ENCODE assay signal across 9 mouse cellular contexts in genomic region chr13:21917480-21917879, GRCm38 (mm10). TPM values are rescaled to one million over a fixed set of nuclear protein-coding genes. Genes with fewer than 3 reads are reported as not detected.
DNase-seq lines count a peak whose midpoint lies in the region; ATAC-seq lines count a peak whose summit lies in the region.
"Had no signal": no experiment of that assay in that cellular context is flagged by ENCODE, and none has a peak within 500 bp of the region (broad histone marks: within the 10 kb centered on the region; RNA-seq: fewer than 3 reads in every experiment).

No protein-coding gene starts in this region.

- peak overlapping the region; percentile 100 for H3K4me2 ChIP-seq in liver, embryonic 11.5 days
- H3K4me2 ChIP-seq in embryonic facial prominence, embryonic 13.5 days: peak overlapping the region; percentile 66
- H3K4me2 ChIP-seq in intestine, embryonic 14.5 days (ENCODE audit: low read length): peak overlapping the region; percentile 72
- peak overlapping the region; percentile 64 for H3K4me2 ChIP-seq in neural tube, embryonic 12.5 days (replicated peaks)

- no peaks in the 10 kb centered on the region for H3K9me3 ChIP-seq in liver, embryonic 11.5 days (ENCODE audit: control insufficient read depth, low read length)
- H3K9me3 ChIP-seq in embryonic facial prominence, embryonic 13.5 days: no peaks in the 10 kb centered on the region
- no peaks in the 10 kb centered on the region for H3K9me3 ChIP-seq in intestine, embryonic 14.5 days (ENCODE audit: control insufficient read depth, low read length)
- no peaks in the 10 kb centered on the region for H3K9me3 ChIP-seq in neural tube, embryonic 12.5 days

- peak overlapping the region; percentile 49 for H3K9ac ChIP-seq in liver, embryonic 11.5 days (ENCODE audit: low read depth, low read length)
- no peak overlapping the region for H3K9ac ChIP-seq in embryonic facial prominence, embryonic 13.5 days
- H3K9ac ChIP-seq in intestine, embryonic 14.5 days (ENCODE audit: low read length): no peak overlapping the region
- no peak overlapping the region for H3K9ac ChIP-seq in neural tube, embryonic 12.5 days

- H3K27me3 ChIP-seq in liver, embryonic 11.5 days (replicated peaks; ENCODE audit: control insufficient read depth, insufficient read depth, low read length): no peaks in the 10 kb centered on the region
- H3K27me3 ChIP-seq in embryonic facial prominence, embryonic 13.5 days: peaks cover 20% of the 10 kb centered on the region
- H3K27me3 ChIP-seq in intestine, embryonic 14.5 days (replicated peaks; ENCODE audit: control insufficient read depth, insufficient read depth, low read length): peaks cover 20% of the 10 kb centered on the region
- peaks cover 28% of the 10 kb centered on the region for H3K27me3 ChIP-seq in neural tube, embryonic 12.5 days (replicated peaks)

- DNase-seq in liver, embryonic 11.5 days (ENCODE audit: low spot score): no peak
- no peak for DNase-seq in liver
- peak; percentile 50 for DNase-seq in intestine, embryonic 14.5 days (ENCODE audit: low spot score)
- no peak for DNase-seq in thymus, postnatal 10 days (ENCODE audit: low spot score in 2 of 2)
- DNase-seq in left cerebral cortex, adult 11 months (ENCODE audit: low spot score): no peak
- no peak for DNase-seq in left cerebral cortex, postnatal 36 days (ENCODE audit: low spot score in 2 of 2)
- DNase-seq: cerebellum, adult 11 months had no signal

- H3K27ac ChIP-seq in liver, embryonic 11.5 days (ENCODE audit: low read depth, low read length): no peak overlapping the region
- H3K27ac ChIP-seq in embryonic facial prominence, embryonic 13.5 days: no peak overlapping the region
- no peak overlapping the region for H3K27ac ChIP-seq in intestine, embryonic 14.5 days (ENCODE audit: low read depth)
- H3K27ac ChIP-seq in neural tube, embryonic 12.5 days: no peak overlapping the region

- intact Hi-C loops in left cerebral cortex, postnatal 36 days (cut with DNase I): loop anchor here (5.0 kb wide), 2 partner anchors 80 to 100 kb away; no protein-coding TSS in a partner anchor

- no peak for ATAC-seq in liver, embryonic 11.5 days (replicated peaks; ENCODE audit: low FRiP score)
- ATAC-seq in embryonic facial prominence, embryonic 13.5 days (ENCODE audit: insufficient number of reproducible peaks, insufficient read depth, low FRiP score, low TSS enrichment, low read depth): no peak
- no peak for ATAC-seq in intestine, embryonic 14.5 days (replicated peaks; ENCODE audit: low FRiP score, low TSS enrichment, low read depth)
- ATAC-seq in neural tube, embryonic 12.5 days (ENCODE audit: low FRiP score, low read depth): no peak

- no peaks in the 10 kb centered on the region for H3K36me3 ChIP-seq in liver, embryonic 11.5 days (ENCODE audit: control insufficient read depth, insufficient read depth, low read length)
- H3K36me3 ChIP-seq in embryonic facial prominence, embryonic 13.5 days: no peaks in the 10 kb centered on the region
- no peaks in the 10 kb centered on the region for H3K36me3 ChIP-seq in intestine, embryonic 14.5 days (ENCODE audit: control insufficient read depth, insufficient read depth, low read length)
- no peaks in the 10 kb centered on the region for H3K36me3 ChIP-seq in neural tube, embryonic 12.5 days

- peak overlapping the region; percentile 71 for H3K4me3 ChIP-seq in liver, embryonic 11.5 days (ENCODE audit: low read depth, low read length)
- peak overlapping the region; percentile 47 for H3K4me3 ChIP-seq in embryonic facial prominence, embryonic 13.5 days
- H3K4me3 ChIP-seq in intestine, embryonic 14.5 days (ENCODE audit: low read depth, low read length): peak overlapping the region; percentile 48
- peak overlapping the region; percentile 29 for H3K4me3 ChIP-seq in neural tube, embryonic 12.5 days

- peaks cover 8% of the 10 kb centered on the region; the same call in 1 of the 2 replicates for H3K4me1 ChIP-seq in liver, embryonic 11.5 days (replicated peaks; ENCODE audit: control insufficient read depth, insufficient read depth, low read length)
- peaks cover 6% of the 10 kb centered on the region; the same call in 1 of the 2 replicates for H3K4me1 ChIP-seq in embryonic facial prominence, embryonic 13.5 days
- H3K4me1 ChIP-seq in intestine, embryonic 14.5 days (replicated peaks; ENCODE audit: control insufficient read depth, insufficient read depth, low read length): 0 out of 2 replicates have a peak, but pooled peaks cover 7% of the 10 kb centered on the region
- peaks cover 6% of the 10 kb centered on the region for H3K4me1 ChIP-seq in neural tube, embryonic 12.5 days

- WGBS in liver, embryonic 11.5 days: under 1% methylated on average over 11 of the region's 11 CpGs
- WGBS in embryonic facial prominence, embryonic 13.5 days: 2% methylated on average over 11 of the region's 11 CpGs
- 4% methylated on average over 11 of the region's 11 CpGs for WGBS in intestine, embryonic 14.5 days
- WGBS in neural tube, embryonic 12.5 days: 2% methylated on average over 11 of the region's 11 CpGs

RNA-seq across cellular contexts. Expression of gene Zfp184, which starts 27.4 kb away (rescaled TPM):
- 5.1 and 5.9 TPM in 2 replicates for polyA plus RNA-seq in liver, embryonic 11.5 days (2014; fragmentation: Nextera tagmentation; extraction: Ambion mirVana)
- 16.8 and 18.0 TPM in 2 replicates for polyA plus RNA-seq in embryonic facial prominence, embryonic 13.5 days (2015; fragmentation: Nextera tagmentation; extraction: Ambion mirVana)
- 9.8 and 13.8 TPM in 2 replicates for polyA plus RNA-seq in intestine, embryonic 14.5 days (2014; fragmentation: Nextera tagmentation; extraction: Ambion mirVana)
- polyA plus RNA-seq in neural tube, embryonic 12.5 days (2016; fragmentation: Nextera tagmentation; extraction: Ambion mirVana): 19.1 and 19.4 TPM in 2 replicates
- total RNA-seq in left cerebral cortex, postnatal 36 days (2021): 1 to 10 TPM; 3.7 to 4.2 TPM
